Mouse (Mus musculus): ENCODE data around the gene Abt1. TPM values are rescaled to one million over a fixed set of nuclear protein-coding genes. Genes with fewer than 3 reads are reported as not detected.

Gene Abt1
- polyA plus RNA-seq, 1 experiment from 2014 or later = 9.9 TPM

- 87% methylated on average over 1 of the region's 1 CpGs for WGBS
- Histone ChIP-seq H3K36me3 (no peaks in the 10 kb centered on the region), H3K4me1 (replicated peaks) (peaks cover 17% of the 10 kb centered on the region), H3K9me3 (no peaks in the 10 kb centered on the region), H3K9ac (no peak overlapping the region), H3K4me2 (no peak overlapping the region), H3K4me3 (no peak overlapping the region), H3K27me3 (no peaks in the 10 kb centered on the region), H3K27ac (no peak overlapping the region)
- no peak for ATAC-seq (ENCODE audit: low FRiP score)
These were observed 51.2 kb downstream of the Abt1 start for GRCm38 (mm10) chr13:23372433-23372832.

GRCm38 (mm10) chr13:23370075-23370474, 53.6 kb downstream of the Abt1 start:
- 94% methylated on average over 4 of the region's 4 CpGs for WGBS

GRCm38 (mm10) chr13:23369421-23369765, 54.3 kb downstream of the Abt1 start:
- Histone ChIP-seq H3K4me2 (peak overlapping the region; percentile 67), H3K27ac (peak overlapping the region; percentile 96), H3K36me3 (peaks cover 5% of the 10 kb centered on the region; the same call in 1 of the 2 replicates), H3K9ac (peak overlapping the region; percentile 84), H3K4me1 (replicated peaks) (peaks cover 41% of the 10 kb centered on the region), H3K27me3 (no peaks in the 10 kb centered on the region), H3K9me3 (no peaks in the 10 kb centered on the region), H3K4me3 (peak overlapping the region; percentile 72)
- peak; percentile 53; the same call in 1 of the 2 replicates for ATAC-seq (ENCODE audit: low FRiP score)
- WGBS = under 1% methylated on average over 10 of the region's 10 CpGs

More at GRCm38 (mm10) chr13:23370075-23370474, 53.6 kb downstream of the Abt1 start:
- peaks cover 35% of the 10 kb centered on the region for H3K4me1 ChIP-seq (replicated peaks)
- no peaks in the 10 kb centered on the region for H3K36me3 ChIP-seq
- ATAC-seq (ENCODE audit: low FRiP score) = no peak
- no peak overlapping the region for H3K9ac ChIP-seq
- no peak overlapping the region for H3K27ac ChIP-seq
- peak overlapping the region; percentile 72 for H3K4me3 ChIP-seq
- H3K4me2 ChIP-seq = peak overlapping the region; percentile 67
- no peaks in the 10 kb centered on the region for H3K27me3 ChIP-seq
- no peaks in the 10 kb centered on the region for H3K9me3 ChIP-seq

- Histone ChIP-seq H3K27ac (peak within 1 kb of the TSS; percentile 96), H3K4me1 (replicated peaks) (peaks cover 41% of the 10 kb centered on the region), H3K4me3 (peak within 1 kb of the TSS; percentile 72), H3K9ac (peak within 1 kb of the TSS; percentile 84), H3K36me3 (peaks cover 10% of the 10 kb centered on the region), H3K4me2 (peak within 1 kb of the TSS; percentile 67), H3K9me3 (no peaks in the 10 kb centered on the region), H3K27me3 (no peaks in the 10 kb centered on the region)
- peak; percentile 100 for ATAC-seq (ENCODE audit: low FRiP score)
- WGBS = under 1% methylated on average over 55 of the region's 55 CpGs
These were observed 54.9 kb downstream of the Abt1 start, which contains the start of gene Zfp322a for GRCm38 (mm10) chr13:23368583-23369420. TSS of gene Zfp322a (minus strand) at chr13:23369208.

Other genes starting within 250 kb of the Abt1 start
- not detected in 2 replicates for gene Vmn1r220, start 235.9 kb downstream of the Abt1 start, polyA plus RNA-seq (2015; fragmentation: Nextera tagmentation; extraction: Ambion mirVana)
- gene Vmn1r221, start 209.7 kb downstream of the Abt1 start, polyA plus RNA-seq (2015; fragmentation: Nextera tagmentation; extraction: Ambion mirVana) = not detected in 2 replicates
- gene Vmn1r222, start 187.9 kb downstream of the Abt1 start, polyA plus RNA-seq (2015; fragmentation: Nextera tagmentation; extraction: Ambion mirVana) = not detected in 2 replicates
- not detected in 2 replicates for gene Vmn1r223, start 176.7 kb downstream of the Abt1 start, polyA plus RNA-seq (2015; fragmentation: Nextera tagmentation; extraction: Ambion mirVana)
- 54.5 and 58.1 TPM in 2 replicates for gene Zfp322a, start 54.7 kb downstream of the Abt1 start, polyA plus RNA-seq (2015; fragmentation: Nextera tagmentation; extraction: Ambion mirVana)
- gene Btn1a1, start 42.0 kb upstream of the Abt1 start, polyA plus RNA-seq (2015; fragmentation: Nextera tagmentation; extraction: Ambion mirVana) = 0.06 TPM in 1 of 2 replicates, not detected in the other
- gene Btn2a2, start 65.0 kb upstream of the Abt1 start, polyA plus RNA-seq (2015; fragmentation: Nextera tagmentation; extraction: Ambion mirVana) = 0.12 TPM in 1 of 2 replicates, not detected in the other
- gene Hist1h4h, start 107.2 kb upstream of the Abt1 start, polyA plus RNA-seq (2015; fragmentation: Nextera tagmentation; extraction: Ambion mirVana) = 4.2 and 5.7 TPM in 2 replicates
- 2.4 TPM in 1 of 2 replicates, not detected in the other for gene Hist1h2af, start 110.0 kb upstream of the Abt1 start, polyA plus RNA-seq (2015; fragmentation: Nextera tagmentation; extraction: Ambion mirVana)
- gene Hist1h3g, start 111.6 kb upstream of the Abt1 start, polyA plus RNA-seq (2015; fragmentation: Nextera tagmentation; extraction: Ambion mirVana) = 1.8 and 3.0 TPM in 2 replicates
- 0.29 TPM in 1 of 2 replicates, not detected in the other for gene Hist1h2bh, start 119.5 kb upstream of the Abt1 start, polyA plus RNA-seq (2015; fragmentation: Nextera tagmentation; extraction: Ambion mirVana)
- 0.38 TPM in 1 of 2 replicates, not detected in the other for gene Hist1h3f, start 120.2 kb upstream of the Abt1 start, polyA plus RNA-seq (2015; fragmentation: Nextera tagmentation; extraction: Ambion mirVana)
- 0.83 TPM in 1 of 2 replicates, not detected in the other for gene Hist1h4f, start 127.8 kb upstream of the Abt1 start, polyA plus RNA-seq (2015; fragmentation: Nextera tagmentation; extraction: Ambion mirVana)
- gene Hist1h1d, start 129.4 kb upstream of the Abt1 start, polyA plus RNA-seq (2015; fragmentation: Nextera tagmentation; extraction: Ambion mirVana) = 0.10 and 0.16 TPM in 2 replicates
- gene Hist1h3e, start 138.5 kb upstream of the Abt1 start, polyA plus RNA-seq (2015; fragmentation: Nextera tagmentation; extraction: Ambion mirVana) = 2.1 and 2.8 TPM in 2 replicates
- 26.4 and 29.3 TPM in 2 replicates for gene Hist1h2ae, start 147.4 kb upstream of the Abt1 start, polyA plus RNA-seq (2015; fragmentation: Nextera tagmentation; extraction: Ambion mirVana)
- gene Hist1h2bg, start 147.5 kb upstream of the Abt1 start, polyA plus RNA-seq (2015; fragmentation: Nextera tagmentation; extraction: Ambion mirVana) = 2.8 TPM in 2 replicates
- gene Hist1h2bf, start 150.3 kb upstream of the Abt1 start, polyA plus RNA-seq (2015; fragmentation: Nextera tagmentation; extraction: Ambion mirVana) = 1.2 and 3.0 TPM in 2 replicates
- 0.61 and 2.7 TPM in 2 replicates for gene Hist1h2ad, start 150.5 kb upstream of the Abt1 start, polyA plus RNA-seq (2015; fragmentation: Nextera tagmentation; extraction: Ambion mirVana)
- 1.6 and 2.7 TPM in 2 replicates for gene Hist1h3d, start 151.9 kb upstream of the Abt1 start, polyA plus RNA-seq (2015; fragmentation: Nextera tagmentation; extraction: Ambion mirVana)
- 50.0 and 52.6 TPM in 2 replicates for gene Hist1h4d, start 157.7 kb upstream of the Abt1 start, polyA plus RNA-seq (2015; fragmentation: Nextera tagmentation; extraction: Ambion mirVana)
- 1.2 and 1.6 TPM in 2 replicates for gene Hist1h2be, start 197.3 kb upstream of the Abt1 start, polyA plus RNA-seq (2015; fragmentation: Nextera tagmentation; extraction: Ambion mirVana)
- 7.9 and 8.8 TPM in 2 replicates for gene Hist1h1e, start 198.7 kb upstream of the Abt1 start, polyA plus RNA-seq (2015; fragmentation: Nextera tagmentation; extraction: Ambion mirVana)

Measured in hindbrain, embryonic 13.5 days (tissue).